Mouse (Mus musculus): ENCODE results near the gene Depdc1b. TPM values are rescaled to one million over a fixed set of nuclear protein-coding genes. Genes with fewer than 3 reads are reported as not detected.

Depdc1b gene
- polyA plus RNA-seq (2017; shearing (Covaris generic)): 0.92 TPM

DNA sequence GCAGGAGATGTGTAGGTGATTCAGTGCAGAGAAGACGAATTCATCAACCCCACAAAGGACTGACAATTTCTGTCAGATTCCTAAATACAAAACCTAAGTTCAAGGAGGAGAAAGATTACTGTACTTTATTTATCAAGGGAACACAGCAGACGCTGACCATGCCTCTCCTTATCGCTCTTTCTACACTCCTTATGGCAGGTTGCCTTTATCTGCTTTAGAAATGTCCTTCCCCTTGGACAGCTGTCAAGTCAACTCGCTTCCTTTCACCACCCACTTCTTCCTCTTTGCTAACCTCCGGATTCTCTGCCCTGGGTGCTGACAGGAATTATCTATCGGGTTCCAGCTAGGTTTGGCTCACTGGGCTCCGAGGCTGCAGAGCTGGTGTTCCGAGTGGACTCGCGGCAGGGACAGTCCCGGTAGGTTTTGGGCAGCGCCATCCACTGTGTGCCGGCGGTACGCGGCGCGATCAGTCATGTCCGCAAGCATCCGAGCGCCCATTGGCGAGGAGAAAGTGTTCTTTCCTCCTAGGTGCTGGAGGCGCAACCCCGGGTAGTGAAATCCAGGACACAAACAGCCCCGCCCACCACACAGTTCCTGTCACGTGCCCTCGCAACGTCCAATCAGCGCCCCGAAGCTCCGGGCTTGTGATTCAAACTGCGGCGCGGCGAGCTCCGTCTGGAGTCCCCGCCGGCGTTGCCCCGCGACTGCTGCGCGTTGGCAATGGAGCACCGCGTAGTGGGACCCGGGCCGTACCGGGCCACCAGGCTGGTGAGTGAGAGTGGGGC lies at the start of gene Depdc1b:
Gene Depdc1b (plus strand): TSS at position 631 of the 785 bp plus-strand sequence.

DNA sequence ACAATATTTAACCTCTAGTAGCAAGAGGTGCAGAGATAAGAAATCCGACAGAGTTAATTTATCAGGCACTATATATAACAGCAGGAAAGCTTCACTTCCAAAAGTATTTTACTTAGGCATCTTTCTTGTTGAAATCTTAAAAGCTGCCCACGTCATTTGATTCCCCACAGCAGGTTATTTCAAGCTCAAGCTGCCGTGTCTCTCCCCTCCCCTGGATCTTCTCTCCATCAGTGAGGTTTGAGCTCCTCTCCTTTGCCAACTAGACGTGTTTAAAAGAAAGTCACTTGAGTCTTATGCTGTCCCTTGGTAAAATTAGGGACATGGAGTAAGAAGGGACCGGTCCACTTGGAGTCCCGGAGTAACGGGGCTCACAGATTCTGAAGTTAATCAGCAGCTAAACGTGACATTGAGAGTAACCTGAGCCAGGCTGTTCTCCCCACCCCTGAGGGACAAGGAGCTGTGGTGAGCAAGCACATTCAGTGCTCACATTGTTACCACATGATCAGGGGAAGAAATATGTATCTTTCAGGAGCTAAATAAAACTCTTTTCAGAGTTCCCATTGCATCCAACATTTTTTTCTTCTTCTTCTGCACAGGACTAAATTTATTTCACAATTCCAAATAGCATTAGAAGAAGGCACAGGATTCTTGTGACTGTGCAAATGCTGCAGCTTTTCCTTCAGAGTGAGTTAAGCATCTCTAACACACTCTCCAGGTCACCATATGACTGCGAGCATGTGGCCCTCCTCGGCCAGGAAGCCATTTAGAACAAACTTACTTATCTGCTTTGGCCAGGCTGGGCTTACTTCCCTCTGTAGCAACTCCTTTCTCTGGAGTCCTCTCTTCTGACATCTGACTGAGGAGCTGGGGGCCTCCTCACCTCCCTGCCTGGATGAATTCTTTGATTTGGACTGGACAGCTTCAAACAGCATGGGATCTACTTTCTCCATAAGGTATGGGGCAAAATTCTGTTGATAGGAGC lies 133.3 kb downstream of the Depdc1b start, which contains the start of gene Pde4d:
Gene Pde4d (plus strand): TSS at position 833 of the 982 bp plus-strand sequence.

Other genes with a start within 250 kb of the Depdc1b start
- gene Ndufaf2, start 157.7 kb upstream of the Depdc1b start, polyA plus RNA-seq (2017; shearing (Covaris generic)): 7.6 TPM
- gene Ercc8, start 157.6 kb upstream of the Depdc1b start, polyA plus RNA-seq (2017; shearing (Covaris generic)): 14.1 TPM
- gene Elovl7, start 101.9 kb upstream of the Depdc1b start, polyA plus RNA-seq (2017; shearing (Covaris generic)): 3.2 TPM
- 195 TPM for gene Pde4d, start 133.6 kb downstream of the Depdc1b start, polyA plus RNA-seq (2017; shearing (Covaris generic))

Data from naive thymus-derived CD4-positive, alpha-beta T cell, adult 5 months (primary cell).